ENCODE assay signal across 8 mouse cellular contexts in genomic region chr2:47785848-47786247, GRCm38 (mm10).
DNase-seq lines count a peak whose midpoint lies in the region; ATAC-seq and TF ChIP-seq lines count a peak whose summit lies in the region.

No protein-coding gene starts in this region.

- peak; percentile 69 for TF ChIP-seq CTCF in cortical plate, adult 2 months (IDR thresholded peaks at IDR 0.05; ENCODE audit: extremely low read depth, insufficient read depth, low read length)

- WGBS in midbrain, embryonic 10.5 days, result 9% methylated on average over 3 of the region's 3 CpGs
- 11% methylated on average over 3 of the region's 3 CpGs for WGBS in midbrain, embryonic 13.5 days
- WGBS in neural tube, embryonic 11.5 days, result 11% methylated on average over 3 of the region's 3 CpGs

- no peaks in the 10 kb centered on the region for H3K27me3 ChIP-seq in midbrain, embryonic 10.5 days (ENCODE audit: low read depth, poor library complexity, severe bottlenecking)
- no peaks in the 10 kb centered on the region for H3K27me3 ChIP-seq in midbrain, embryonic 13.5 days
- no peaks in the 10 kb centered on the region for H3K27me3 ChIP-seq in neural tube, embryonic 11.5 days (ENCODE audit: control insufficient read depth, insufficient read depth, low read length)

- no peak for TF ChIP-seq POLR2A in cortical plate, adult 2 months (IDR thresholded peaks at IDR 0.05; ENCODE audit: extremely low read depth, insufficient read depth, low read length)

- no peaks in the 10 kb centered on the region for H3K9me3 ChIP-seq in midbrain, embryonic 10.5 days (replicated peaks)
- H3K9me3 ChIP-seq in midbrain, embryonic 13.5 days, result no peaks in the 10 kb centered on the region
- no peaks in the 10 kb centered on the region for H3K9me3 ChIP-seq in neural tube, embryonic 11.5 days (ENCODE audit: control insufficient read depth, low read length)

- H3K4me1 ChIP-seq in midbrain, embryonic 10.5 days, result no peaks in the 10 kb centered on the region
- no peaks in the 10 kb centered on the region for H3K4me1 ChIP-seq in midbrain, embryonic 13.5 days (replicated peaks)
- no peaks in the 10 kb centered on the region for H3K4me1 ChIP-seq in cortical plate, adult 2 months (ENCODE audit: control insufficient read depth, insufficient read depth, low read length)
- no peaks in the 10 kb centered on the region for H3K4me1 ChIP-seq in neural tube, embryonic 11.5 days (ENCODE audit: control insufficient read depth, insufficient read depth, low read length)

- H3K4me2 ChIP-seq in midbrain, embryonic 13.5 days (replicated peaks), result no peak overlapping the region
- no peak overlapping the region for H3K4me2 ChIP-seq in neural tube, embryonic 11.5 days (ENCODE audit: low read depth)

- H3K36me3 ChIP-seq in midbrain, embryonic 10.5 days, result no peaks in the 10 kb centered on the region
- H3K36me3 ChIP-seq in midbrain, embryonic 13.5 days, result no peaks in the 10 kb centered on the region
- H3K36me3 ChIP-seq in neural tube, embryonic 11.5 days (ENCODE audit: control insufficient read depth, insufficient read depth, low read length), result no peaks in the 10 kb centered on the region

- H3K9ac ChIP-seq in midbrain, embryonic 13.5 days (replicated peaks), result no peak overlapping the region
- H3K9ac ChIP-seq in neural tube, embryonic 11.5 days (ENCODE audit: low read length), result no peak overlapping the region

- no peak for ATAC-seq in midbrain, embryonic 13.5 days
- peak; percentile 68; the same call in 1 of the 2 replicates for ATAC-seq in neural tube, embryonic 11.5 days (ENCODE audit: insufficient read depth, low FRiP score, low TSS enrichment)
- no peak; the same call in 1 of the 2 replicates for ATAC-seq in megakaryocyte, adult 5-6 weeks (ENCODE audit: poor library complexity, severe bottlenecking)

- no peak overlapping the region for H3K4me3 ChIP-seq in midbrain, embryonic 10.5 days
- H3K4me3 ChIP-seq in midbrain, embryonic 13.5 days (replicated peaks), result no peak overlapping the region
- no peak overlapping the region for H3K4me3 ChIP-seq in cortical plate, adult 2 months (ENCODE audit: insufficient read depth, low read length)
- H3K4me3 ChIP-seq in neural tube, embryonic 11.5 days (ENCODE audit: low read depth, low read length), result no peak overlapping the region

- H3K27ac ChIP-seq in midbrain, embryonic 10.5 days (replicated peaks), result no peak overlapping the region
- H3K27ac ChIP-seq in midbrain, embryonic 13.5 days, result no peak overlapping the region
- H3K27ac ChIP-seq in cortical plate, adult 2 months (ENCODE audit: insufficient read depth, low read length), result no peak overlapping the region
- H3K27ac ChIP-seq in neural tube, embryonic 11.5 days (ENCODE audit: low read depth, low read length), result no peak overlapping the region

- intact Hi-C loops in heart, postnatal 36 days (cut with DNase I), result loop anchor here (1.0 kb wide), 1 partner anchor 1100 kb away; no protein-coding TSS in a partner anchor

- peak; percentile 54 for DNase-seq in midbrain, embryonic 10.5 days (ENCODE audit: low spot score)
- peak; percentile 53 for DNase-seq in R1 (ENCODE audit: low read depth, low spot score)
- peak; percentile 25 for DNase-seq in heart, postnatal 36 days
- peak; percentile 22 for DNase-seq in left cerebral cortex, adult 11 months (ENCODE audit: low spot score)
- DNase-seq in neural tube, embryonic 11.5 days (ENCODE audit: low spot score), result peak; percentile 60
